Mouse (Mus musculus): ENCODE data around the gene Gfi1b.

DNA sequence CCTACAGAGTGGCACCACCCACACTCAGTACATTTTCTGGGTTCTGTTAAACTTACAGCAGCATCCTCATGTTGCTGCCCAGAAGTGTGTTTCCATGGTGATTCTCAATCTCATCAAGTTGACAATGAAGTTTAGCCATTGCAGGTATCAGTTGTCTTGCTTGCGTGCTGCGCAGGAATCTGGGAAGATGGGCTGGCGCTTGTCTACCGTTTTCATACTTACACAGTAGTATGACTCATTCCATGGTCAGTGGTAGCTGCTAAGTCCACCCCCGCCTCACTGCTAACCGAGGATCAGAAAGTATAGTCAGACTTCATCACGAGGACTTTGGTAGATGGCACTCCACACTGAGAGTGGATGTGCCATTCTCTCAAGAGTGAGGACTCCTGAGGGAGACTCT is 31.6 kb upstream of the Gfi1b start:
- TF ChIP-seq POLR2A (IDR thresholded peaks at IDR 0.05; ENCODE audit: borderline replicate concordance, extremely low read depth, low read depth, low read length) (no peak), CTCF (IDR thresholded peaks at IDR 0.05; ENCODE audit: insufficient read depth, low read length) (no peak)
